Mouse (Mus musculus) left cerebral cortex, adult 9 months (tissue): ENCODE results near the gene Pde3b.
A peak's percentile ranks its signal among the peaks of the same experiment; 100 is the strongest.
"Not testable (repeated sequence)": the region's sequence is repeated elsewhere in the genome, so short reads cannot be mapped to it uniquely, and the experiment has no call there.

Experiments used
- DNase-seq, 2 experiments: peaks; one replicate each; pipeline ENCODE4 v3.0.0; 2022; ENCODE audit warnings: low spot score in 2 of 2

The Pde3b gene

DNA sequence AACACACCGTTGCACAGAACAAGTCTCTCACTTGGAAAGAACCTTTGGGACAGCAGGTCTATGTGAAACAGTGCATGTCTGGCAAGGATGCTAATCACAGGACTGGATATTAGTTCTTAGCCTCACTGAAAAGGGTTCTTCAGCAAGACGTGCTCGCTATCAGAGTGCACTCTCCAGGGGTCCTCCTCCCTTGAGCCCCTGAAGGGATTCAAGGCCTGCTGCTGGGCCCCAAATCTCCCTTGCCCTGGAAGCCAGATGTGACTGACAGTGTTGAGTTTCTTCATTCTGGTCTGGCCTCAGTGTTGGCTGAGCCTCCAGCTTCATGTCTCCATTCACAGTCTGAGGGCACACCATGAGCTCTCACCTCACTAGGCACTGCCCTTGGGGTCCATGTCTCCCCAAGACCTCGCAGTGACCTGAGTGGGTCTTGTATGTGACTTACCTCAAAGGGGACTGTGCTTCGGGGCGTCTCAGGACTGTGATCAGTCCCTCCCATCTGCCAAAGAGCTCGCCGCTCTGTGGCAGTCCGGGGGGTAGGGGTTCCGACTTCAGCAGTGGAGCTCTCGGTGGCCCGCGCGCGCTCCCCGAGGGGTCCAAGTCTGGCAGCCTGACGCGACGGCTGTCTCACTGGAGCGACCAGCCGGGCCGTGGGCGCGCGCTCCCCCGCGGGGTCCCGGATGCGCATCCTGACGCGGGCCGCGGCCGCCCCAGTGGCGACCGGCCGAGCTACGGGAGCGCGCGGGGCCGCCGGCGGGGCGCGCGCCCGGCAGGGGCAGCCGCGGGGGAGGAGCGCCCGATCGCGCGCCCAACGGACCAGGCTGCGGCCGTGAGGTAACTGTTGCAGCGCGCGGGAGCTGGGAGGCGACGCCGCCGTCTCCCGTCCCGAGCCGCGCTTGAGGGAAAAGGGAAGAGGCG lies at the start of gene Pde3b:
TSS of gene Pde3b (plus strand) at position 861 of the 915 bp plus-strand sequence.
- DNase-seq = peak in 1 of 2 experiments; percentile 38

DNA sequence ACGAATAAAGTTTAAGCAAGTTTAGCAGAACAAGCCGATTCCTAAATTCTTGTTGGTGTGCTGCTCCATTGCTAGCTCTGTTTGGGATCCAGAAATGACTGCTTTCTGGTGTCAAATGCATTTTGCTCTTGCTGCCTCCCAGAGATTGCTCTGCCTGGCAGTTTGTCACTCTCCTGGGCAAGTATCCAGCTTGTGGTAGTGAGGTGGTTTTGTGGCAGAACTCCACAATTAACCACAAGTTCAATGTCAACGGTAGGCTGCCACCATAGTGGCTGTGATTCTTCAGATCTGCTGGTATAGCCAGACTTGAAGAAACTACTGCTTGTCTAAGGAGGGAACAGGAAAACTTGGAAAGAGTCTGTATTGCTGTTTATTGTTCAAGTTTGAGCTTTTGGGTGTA lies 13.0 kb upstream of the Pde3b start:
- DNase-seq = no peak

DNA sequence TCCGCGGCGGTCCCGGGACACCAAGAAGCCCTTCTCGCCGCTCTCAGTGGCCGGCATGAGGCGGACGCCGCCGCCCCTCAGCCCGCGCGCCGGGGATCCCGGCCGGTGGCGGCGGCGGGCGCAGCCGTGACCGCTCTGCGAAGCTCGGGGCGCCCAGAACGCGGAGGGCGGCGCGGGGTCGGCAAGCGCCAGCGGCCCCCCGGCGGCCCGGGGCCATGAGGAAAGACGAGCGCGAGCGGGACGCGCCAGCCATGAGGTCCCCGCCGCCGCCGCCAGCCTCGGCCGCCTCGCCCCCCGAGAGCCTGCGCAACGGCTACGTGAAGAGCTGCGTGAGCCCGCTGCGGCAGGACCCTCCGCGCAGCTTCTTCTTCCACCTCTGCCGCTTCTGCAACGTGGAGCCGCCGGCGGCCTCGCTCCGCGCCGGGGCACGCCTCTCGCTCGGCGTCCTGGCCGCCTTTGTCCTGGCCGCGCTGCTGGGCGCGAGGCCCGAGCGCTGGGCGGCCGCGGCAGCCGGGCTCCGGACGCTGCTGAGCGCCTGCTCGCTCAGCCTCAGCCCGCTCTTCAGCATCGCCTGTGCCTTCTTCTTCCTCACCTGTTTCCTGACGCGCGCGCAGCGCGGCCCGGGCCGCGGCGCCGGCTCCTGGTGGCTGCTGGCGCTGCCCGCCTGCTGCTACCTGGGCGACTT lies 397 bp downstream of the Pde3b start:
- DNase-seq = peak in 1 of 2 experiments; percentile 25

DNA sequence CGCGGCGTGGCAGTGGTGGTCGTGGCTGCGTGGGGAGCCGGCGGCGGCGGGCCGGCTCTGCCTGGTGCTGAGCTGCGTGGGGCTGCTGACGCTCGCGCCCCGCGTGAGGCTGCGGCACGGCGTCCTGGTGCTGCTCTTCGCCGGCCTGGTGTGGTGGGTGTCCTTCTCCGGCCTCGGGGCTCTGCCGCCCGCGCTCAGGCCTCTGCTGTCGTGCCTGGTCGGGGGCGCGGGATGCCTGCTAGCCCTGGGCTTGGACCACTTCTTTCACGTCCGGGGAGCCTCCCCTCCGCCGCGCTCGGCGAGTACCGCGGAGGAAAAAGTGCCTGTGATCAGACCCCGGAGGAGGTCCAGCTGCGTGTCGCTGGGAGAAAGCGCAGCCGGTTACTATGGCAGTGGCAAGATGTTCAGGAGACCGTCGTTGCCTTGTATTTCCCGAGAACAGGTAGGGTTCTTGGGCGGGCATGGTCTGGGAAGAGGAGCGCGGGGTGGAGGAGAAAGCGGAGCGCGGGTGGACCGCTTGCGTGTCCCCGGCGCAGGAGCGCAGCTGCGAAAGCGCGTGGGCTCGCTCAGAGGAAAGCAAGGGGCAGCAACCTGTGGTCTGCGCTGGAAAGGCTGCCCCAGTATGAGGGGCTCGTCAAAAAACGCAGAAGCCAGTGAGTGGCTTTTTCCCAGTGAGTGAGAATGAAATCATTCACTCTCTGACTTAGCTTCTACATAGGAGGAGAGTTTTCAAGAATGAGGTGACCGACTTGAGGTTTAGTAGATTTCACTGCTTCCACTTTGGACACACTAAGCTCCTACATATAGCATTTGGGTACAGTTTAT lies 1.2 kb downstream of the Pde3b start:
- peak in 1 of 2 experiments; percentile 28 for DNase-seq

DNA sequence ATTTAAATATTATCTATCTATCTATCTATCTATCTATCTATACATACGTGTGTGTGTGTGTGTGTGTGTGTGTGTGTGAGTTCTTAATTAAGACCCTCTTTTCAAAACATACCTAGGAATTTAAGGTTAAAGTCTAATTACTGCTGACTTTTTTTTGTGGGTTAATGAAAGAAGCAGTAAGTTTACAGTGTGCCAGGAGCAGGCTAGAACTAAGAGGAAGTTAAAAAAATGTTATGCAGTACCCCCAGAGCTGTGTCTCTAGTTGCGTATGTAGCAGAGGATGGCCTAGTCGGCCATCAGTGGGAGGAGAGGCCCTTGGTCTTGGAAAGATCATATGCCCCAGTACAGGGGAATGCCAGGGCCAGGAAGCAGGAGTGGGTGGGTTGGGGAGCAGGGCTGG lies 4.2 kb downstream of the Pde3b start:
- DNase-seq = not testable (repeated sequence)

DNA sequence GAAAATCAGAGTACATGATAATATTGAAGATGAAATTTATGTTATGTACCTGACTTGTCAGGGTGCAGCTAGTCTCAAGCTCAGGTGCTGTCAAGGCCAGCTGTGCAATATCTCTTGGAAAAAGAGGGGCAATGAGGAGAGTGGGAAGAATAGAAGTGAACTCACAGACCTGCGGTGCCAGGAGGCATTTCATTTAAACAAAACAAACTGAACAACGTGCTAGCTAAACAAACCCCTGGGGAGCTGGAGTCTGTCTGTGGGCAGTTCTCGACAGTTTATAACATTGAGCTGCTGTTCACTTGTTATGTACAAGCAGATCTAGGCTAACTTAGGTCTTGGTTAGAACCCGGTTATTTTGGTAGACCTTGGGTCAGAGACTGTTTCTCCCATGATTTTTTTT lies 5.8 kb downstream of the Pde3b start:
- no peak for DNase-seq

- DNase-seq = no peak
Observed at GRCm38 (mm10) chr7:114422224-114422623, 7.1 kb downstream of the Pde3b start.

DNA sequence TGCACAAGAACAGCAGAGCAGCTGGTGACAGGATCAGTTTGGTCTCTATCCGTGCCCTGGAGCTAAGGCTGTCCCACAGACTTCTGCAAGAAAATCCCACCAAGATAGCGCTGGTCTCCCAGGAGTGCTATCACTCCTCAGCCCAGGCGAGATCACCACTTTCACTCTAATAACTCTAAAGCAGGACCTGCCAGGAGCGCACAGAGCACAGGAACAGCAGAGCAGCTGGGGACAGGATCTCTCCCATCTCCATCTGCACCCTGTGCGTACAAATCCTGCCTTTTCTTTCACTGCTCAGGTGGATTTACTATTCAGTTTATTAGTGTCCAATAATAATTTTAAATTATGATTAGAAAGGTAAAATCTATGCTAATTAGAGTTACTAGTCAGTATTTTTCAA lies 14.7 kb downstream of the Pde3b start:
- no peak for DNase-seq

DNA sequence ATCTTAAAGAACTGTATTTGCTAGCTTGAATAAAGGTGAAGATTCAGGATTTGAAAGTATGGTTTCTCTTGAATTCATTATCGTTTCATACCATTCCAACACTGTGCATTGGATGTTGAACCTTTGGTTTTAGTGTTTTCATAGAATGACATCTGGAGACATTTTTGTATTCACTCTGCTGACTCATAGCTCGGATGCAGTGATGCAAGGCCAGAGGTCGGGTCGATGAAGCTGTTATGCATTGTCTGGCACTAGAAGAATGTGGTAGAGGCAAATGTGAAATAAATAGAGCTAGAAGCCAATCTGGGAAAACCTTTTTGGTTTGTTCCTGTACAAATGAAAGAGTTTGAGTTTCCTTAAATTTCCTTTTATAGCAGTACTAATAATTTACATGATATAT lies 16.9 kb downstream of the Pde3b start:
- DNase-seq = no peak

DNA sequence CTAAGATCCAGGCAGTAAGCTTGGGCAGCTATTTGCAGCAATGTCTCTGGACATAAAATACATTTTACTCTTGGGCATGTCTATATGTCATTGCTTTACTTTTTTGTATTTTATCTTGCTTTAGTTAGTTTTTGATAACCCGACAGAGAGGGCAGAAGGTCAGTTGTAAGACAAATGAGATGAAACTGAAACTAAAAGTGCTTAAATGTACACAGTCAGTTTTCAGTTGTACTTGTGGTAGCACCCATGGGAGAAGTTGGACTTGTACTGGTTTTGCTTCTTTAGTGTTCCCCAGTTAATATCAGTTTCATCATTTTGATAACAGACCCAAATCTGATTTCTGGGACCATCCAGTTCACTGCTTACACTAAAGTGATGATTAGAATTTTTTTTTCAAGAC lies 24.6 kb downstream of the Pde3b start:
- no peak for DNase-seq

DNA sequence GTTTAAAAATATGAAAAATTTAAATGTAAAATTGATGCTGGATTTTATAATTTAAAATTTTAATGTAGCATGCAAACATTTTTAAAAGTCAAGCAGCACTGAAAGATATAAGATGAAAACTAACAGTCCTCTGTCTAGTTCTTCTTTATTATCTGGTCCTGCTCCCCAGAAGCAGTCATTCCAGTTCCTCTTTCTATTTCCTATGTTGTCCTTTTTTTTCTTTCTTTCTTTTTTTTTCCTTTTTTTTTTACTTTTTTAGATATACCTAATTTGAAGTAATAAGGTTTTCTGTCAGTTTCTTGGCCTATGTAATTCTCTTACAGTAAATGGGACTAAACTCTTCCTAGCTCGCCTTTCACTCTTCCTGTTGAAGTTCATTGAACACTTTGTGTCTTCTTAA lies 25.4 kb downstream of the Pde3b start:
- DNase-seq = no peak

- no peak for DNase-seq
Observed at GRCm38 (mm10) chr7:114452876-114453275, 37.8 kb downstream of the Pde3b start.

DNA sequence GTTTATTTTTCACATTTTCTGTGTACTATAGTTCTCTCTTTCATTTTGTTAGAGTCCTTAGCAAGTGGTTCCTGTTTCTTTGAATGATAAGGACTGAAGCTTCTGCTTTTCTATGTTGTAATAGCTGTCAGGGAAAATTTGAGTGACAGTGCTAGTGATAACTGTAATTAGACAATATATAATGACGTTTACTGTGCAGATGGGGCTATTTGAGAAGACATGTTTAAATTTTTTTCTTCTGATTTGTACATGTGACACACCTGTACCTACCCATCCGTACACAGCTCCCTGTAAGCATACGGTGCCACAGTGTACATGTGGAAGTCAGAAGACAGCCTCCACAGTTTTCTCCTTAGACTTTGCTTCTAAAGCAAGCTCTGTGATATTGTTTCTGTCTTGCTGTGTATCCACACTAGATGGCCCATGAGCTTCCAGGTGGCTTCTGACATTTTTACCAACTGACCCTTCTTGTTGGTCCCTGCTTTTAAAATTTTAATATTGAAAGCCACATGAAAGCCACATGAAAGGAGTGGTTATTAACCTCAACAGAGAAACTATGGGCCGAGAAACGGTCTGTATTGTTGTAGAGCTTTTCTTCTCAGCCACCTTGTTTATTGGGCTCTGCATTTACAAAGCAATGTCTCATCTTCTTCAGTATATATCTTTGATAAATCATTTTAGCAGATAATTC lies 38.4 kb downstream of the Pde3b start:
- DNase-seq = no peak

GRCm38 (mm10) chr7:114454858-114455257 lies 39.8 kb downstream of the Pde3b start:
- no peak for DNase-seq

- no peak for DNase-seq
Observed at GRCm38 (mm10) chr7:114456904-114457303, 41.8 kb downstream of the Pde3b start.

DNA sequence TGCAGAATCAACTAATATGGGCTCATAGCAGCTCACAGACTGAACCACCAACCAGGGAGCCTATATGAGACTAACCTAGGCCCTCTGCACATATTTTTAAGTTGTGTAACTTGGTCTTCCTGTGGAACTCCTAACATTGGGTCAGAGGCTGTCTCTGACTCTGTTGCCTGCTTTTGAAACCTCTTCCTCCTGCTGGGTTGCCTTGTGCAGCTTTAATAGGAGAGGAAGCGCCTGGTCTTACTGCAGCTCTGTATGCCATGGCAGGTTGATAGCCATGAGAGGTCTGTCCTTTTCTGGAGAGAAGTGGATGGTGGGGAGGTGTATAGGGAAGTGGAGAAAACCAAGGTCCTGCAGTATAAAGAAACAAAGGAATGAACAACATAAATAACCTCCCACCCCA lies 44.8 kb downstream of the Pde3b start:
- no peak for DNase-seq

GRCm38 (mm10) chr7:114461727-114462126 lies 46.6 kb downstream of the Pde3b start:
- DNase-seq = no peak

DNA sequence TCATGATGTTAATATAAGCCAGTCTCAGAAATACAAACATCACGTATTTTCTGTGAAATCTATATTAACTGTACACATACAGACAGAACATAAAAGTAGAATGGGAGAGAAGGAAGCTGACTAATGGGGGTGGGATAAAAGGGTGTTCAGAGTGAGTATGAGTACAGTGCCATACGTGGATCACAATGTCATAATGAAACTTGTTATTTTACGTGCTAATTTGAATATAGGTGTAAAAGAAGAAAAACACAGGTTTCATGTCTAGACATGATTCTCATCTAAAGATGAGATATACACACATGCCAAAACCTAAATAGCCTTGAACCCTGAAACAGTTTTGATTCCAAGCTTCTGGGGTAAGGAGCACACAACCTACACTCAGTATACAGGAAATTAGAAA lies 51.3 kb downstream of the Pde3b start:
- no peak for DNase-seq

DNA sequence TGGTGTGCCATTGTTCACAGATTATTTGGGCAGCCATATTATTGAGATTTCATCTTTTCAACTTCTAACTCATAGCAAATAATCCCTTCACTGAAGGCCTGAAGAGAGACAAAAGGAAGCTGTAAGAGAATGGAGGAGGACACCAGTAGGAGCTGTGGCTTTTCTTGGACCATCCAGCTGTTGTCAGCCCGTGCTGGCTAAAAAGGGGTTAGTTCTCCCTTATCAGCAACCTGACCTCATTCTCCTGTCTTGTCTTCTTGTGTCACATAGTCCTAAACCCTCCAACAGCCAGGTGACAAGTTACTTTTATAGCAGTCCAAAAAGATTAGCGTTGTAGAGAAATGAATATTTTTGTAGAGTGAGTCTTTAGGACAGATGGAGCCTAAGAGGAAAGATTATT lies 57.4 kb downstream of the Pde3b start:
- DNase-seq = no peak

DNA sequence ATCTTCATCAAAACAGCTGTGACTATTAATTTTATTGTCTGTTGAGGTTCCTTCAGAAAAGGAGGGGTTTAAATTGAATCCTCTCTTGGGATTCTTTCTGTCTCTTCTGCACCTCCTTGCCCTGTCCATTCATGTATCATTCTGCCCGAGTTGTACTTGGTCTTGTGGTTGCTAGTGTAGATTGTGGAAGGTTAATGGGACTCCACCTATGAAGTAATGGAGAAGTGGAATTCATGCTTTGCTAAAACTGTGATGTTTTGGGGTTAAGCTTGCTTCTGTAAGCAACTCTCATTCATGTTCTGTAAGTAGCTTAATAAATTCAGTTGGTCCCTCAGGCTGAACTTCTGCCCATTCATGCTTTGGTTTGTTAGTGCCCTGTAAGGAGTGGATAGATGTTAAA lies 59.8 kb downstream of the Pde3b start:
- no peak for DNase-seq

GRCm38 (mm10) chr7:114477884-114478283 lies 62.8 kb downstream of the Pde3b start:
- no peak for DNase-seq

- DNase-seq = no peak
Observed at GRCm38 (mm10) chr7:114478901-114479300, 63.8 kb downstream of the Pde3b start.
